Mouse (Mus musculus) heart, postnatal 0 days (tissue): ENCODE measurements at regions not wholly inside any gene's neighbourhood (a gene's known extent, or its start where the extent isn't known, plus 50 kb on each side); places are given as distances from the start of the nearest gene placed in this dataset.
A peak's percentile ranks its signal among the peaks of the same experiment; 100 is the strongest.

Source experiments
- CTCF ChIP-seq: IDR thresholded peaks from 2 replicates; pipeline ENCODE4 v1.5.1; 2016; ENCODE audit warnings: antibody characterized with exemption, control low read depth, low read depth
- EP300 ChIP-seq: IDR thresholded peaks from 2 replicates; pipeline ENCODE4 v1.6.1; 2016; ENCODE audit warnings: antibody characterized with exemption, low read depth

DNA sequence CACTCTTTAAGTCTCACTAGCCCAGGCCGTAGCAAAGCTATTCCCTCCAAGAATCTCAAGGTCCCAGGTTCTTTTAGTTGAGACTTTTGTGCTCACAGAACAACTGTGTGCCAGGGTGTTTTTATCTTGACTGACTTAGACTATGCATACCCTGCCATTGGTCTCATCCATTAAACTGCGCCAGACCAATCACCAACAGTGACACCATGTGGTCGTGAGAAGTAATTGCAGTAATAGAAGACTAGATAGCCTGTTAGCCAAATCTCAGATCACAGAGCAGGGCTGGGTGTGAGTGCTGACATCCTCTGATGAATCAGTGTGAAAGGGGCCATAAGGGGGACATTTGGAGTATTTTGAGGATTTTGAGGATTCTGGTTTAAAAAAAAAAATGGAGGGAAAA is 127.8 kb upstream of the Rpl38 start:
- TF ChIP-seq CTCF = peak; percentile 20; the same call in 1 of the 2 replicates
- no peak for TF ChIP-seq EP300
